Mouse (Mus musculus) gastrocnemius, postnatal 14 days (tissue): Measurements from ENCODE around the gene Ankrd7. TPM values are rescaled to one million over a fixed set of nuclear protein-coding genes. Genes with fewer than 3 reads are reported as not detected.

Experiments
- total RNA-seq, 2 experiments: library from RNA; stranded (reverse); gene quantifications; 2 replicates each; pipeline ENCODE4 v1.2.3; 2021

Gene Ankrd7
- total RNA-seq, 2 experiments from 2014 or later: not detected

Other genes starting within 250 kb of the Ankrd7 start
- gene Lsm8, start 17.7 kb upstream of the Ankrd7 start, total RNA-seq: 10 to 100 TPM; 15.5 to 17.0 TPM